Mouse (Mus musculus) liver, embryonic 11.5 days (tissue): Measurements from ENCODE around the gene Kcnk2. TPM values are rescaled to one million over a fixed set of nuclear protein-coding genes. Genes with fewer than 3 reads are reported as not detected.

ENCODE experiments used
- ATAC-seq: fragments of 200-750 bp; cut with Nextera tagmentation; replicated peaks from 2 replicates; pipeline ENCODE4 v1.8.0; 2017; ENCODE audit warnings: moderate number of reproducible peaks, mild to moderate bottlenecking, moderate TSS enrichment, moderate library complexity; ENCODE audit not compliant: low FRiP score
- DNase-seq: peaks from one replicate; pipeline ENCODE4 v3.0.0-alpha.2; 2017; ENCODE audit warnings: low spot score
- H3K27ac ChIP-seq: fragments of 300-500 bp; sonication (generic); 2 replicates; pipeline ENCODE4 v1.5.1; 2014; ENCODE audit warnings: mild to moderate bottlenecking, low read depth, low read length, control low read depth
- H3K27me3 ChIP-seq: fragments of 300-500 bp; sonication (generic); replicated peaks from 2 replicates; pipeline ENCODE4 v1.6.1; 2014; ENCODE audit warnings: low read length, mixed read lengths; ENCODE audit not compliant: control insufficient read depth, insufficient read depth
- H3K36me3 ChIP-seq: fragments of 300-500 bp; sonication (generic); 2 replicates; pipeline ENCODE4 v1.6.1; 2014; ENCODE audit warnings: mild to moderate bottlenecking, low read length, moderate library complexity, mixed read lengths; ENCODE audit not compliant: control insufficient read depth, insufficient read depth
- H3K4me1 ChIP-seq: fragments of 300-500 bp; sonication (generic); replicated peaks from 2 replicates; pipeline ENCODE4 v1.6.1; 2014; ENCODE audit warnings: low read length, mixed read lengths; ENCODE audit not compliant: control insufficient read depth, insufficient read depth
- H3K4me2 ChIP-seq: fragments of 300-500 bp; sonication (generic); 2 replicates; pipeline ENCODE4 v1.6.1; 2014; ENCODE audit warnings: mild to moderate bottlenecking, control low read depth, moderate library complexity
- H3K4me3 ChIP-seq: fragments of 300-500 bp; sonication (generic); 2 replicates; pipeline ENCODE4 v1.5.1; 2014; ENCODE audit warnings: low read depth, low read length, control low read depth
- H3K9ac ChIP-seq: fragments of 300-500 bp; sonication (generic); 2 replicates; pipeline ENCODE4 v1.6.1; 2014; ENCODE audit warnings: low read depth, low read length, control low read depth
- H3K9me3 ChIP-seq: fragments of 300-500 bp; sonication (generic); 2 replicates; pipeline ENCODE4 v1.6.1; 2016; ENCODE audit warnings: low read length, inconsistent platforms, mixed read lengths; ENCODE audit not compliant: control insufficient read depth
- WGBS: fragments of 180-500 bp; shearing (Covaris S2); extraction: QIAGEN DNeasy Blood & Tissue Kit; methylation state at CpG from one replicate; pipeline ENCODE4 v1.1.7; 2014; 5-methylcytosine and 5-hydroxymethylcytosine counted together
- polyA plus RNA-seq: library from polyadenylated mRNA; unstranded; fragments of >200 nt; fragmentation: Nextera tagmentation; extraction: Ambion mirVana; gene quantifications from 2 replicates; pipeline ENCODE4 v1.2.1, GENCODE M21; 2014

Kcnk2 gene
- polyA plus RNA-seq, 1 experiment from 2014 or later = 0.23 TPM

DNA sequence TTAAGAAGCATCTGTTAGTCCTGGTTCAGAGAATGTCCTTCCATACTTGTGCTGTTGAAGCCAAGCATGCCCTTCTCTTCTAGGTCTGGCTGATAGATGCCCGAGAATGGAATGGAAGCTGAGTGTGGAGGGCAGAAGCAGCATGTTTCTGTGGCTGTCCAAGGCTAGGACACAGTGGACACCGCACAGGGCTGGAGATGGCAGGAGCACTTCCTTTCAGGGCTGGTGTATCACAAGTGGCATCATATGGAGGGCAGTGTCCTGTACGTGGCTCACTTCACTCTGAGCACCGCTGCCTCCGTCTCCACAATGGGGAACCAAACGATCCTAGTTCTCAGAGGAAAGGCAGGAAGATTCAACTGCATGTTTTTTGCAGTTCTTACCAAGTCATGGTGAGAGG, 7.8 kb upstream of the Kcnk2 start:
- Histone ChIP-seq H3K9ac (no peak overlapping the region), H3K4me3 (no peak overlapping the region), H3K27me3 (no peaks in the 10 kb centered on the region), H3K4me1 (no peaks in the 10 kb centered on the region), H3K36me3 (no peaks in the 10 kb centered on the region), H3K9me3 (no peaks in the 10 kb centered on the region), H3K27ac (no peak overlapping the region), H3K4me2 (no peak overlapping the region)
- DNase-seq (no peak), ATAC-seq (no peak)
- 84% methylated on average over 6 of the region's 6 CpGs for WGBS

DNA sequence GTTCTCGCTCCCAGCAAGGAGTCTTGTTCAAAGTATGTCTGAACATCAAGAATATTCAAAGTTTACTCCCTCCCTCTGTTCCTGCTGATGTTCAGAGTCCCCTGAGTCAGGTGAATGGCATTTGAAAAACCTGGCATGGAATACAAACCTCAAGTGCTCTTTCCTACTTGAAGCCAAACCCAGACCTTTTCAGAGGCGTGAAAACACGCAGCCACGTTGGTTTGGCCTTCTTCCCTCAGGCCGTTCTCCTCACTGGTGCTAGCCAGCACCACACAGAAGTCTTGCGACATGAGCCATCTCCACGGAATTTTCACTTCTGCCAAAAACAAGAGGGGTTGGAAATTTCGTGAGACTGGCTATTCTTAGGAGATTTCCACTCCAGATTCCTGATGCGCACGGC, 3.1 kb upstream of the Kcnk2 start:
- 75% methylated on average over 10 of the region's 10 CpGs for WGBS
- ATAC-seq (no peak), DNase-seq (no peak)

DNA sequence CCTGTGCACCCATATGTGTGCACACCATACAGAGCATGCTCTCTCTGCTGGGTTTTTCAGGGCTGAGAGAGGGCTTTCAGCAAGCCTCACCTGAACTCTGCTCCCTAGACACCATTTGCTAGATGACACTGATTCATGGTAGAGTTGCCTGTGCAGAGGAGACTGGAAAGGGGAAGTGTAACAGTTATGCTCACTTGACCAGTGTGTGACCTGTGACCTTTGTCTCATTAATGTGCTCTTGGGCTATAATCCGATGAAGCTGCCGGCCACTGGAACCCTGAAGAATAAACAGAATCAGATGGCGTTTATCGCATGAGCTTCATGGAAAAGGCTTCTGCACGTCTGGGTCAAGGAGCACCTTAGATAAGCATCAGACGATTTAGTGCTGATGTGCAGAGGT, 1.5 kb upstream of the Kcnk2 start:
- no peaks in the 10 kb centered on the region for H3K4me1 ChIP-seq
- no peak for DNase-seq
- H3K9ac ChIP-seq = no peak overlapping the region
- H3K27me3 ChIP-seq = no peaks in the 10 kb centered on the region
- no peak overlapping the region for H3K27ac ChIP-seq
- no peak overlapping the region for H3K4me3 ChIP-seq
- H3K4me2 ChIP-seq = no peak overlapping the region
- H3K36me3 ChIP-seq = no peaks in the 10 kb centered on the region
- no peak for ATAC-seq
- WGBS = 61% methylated on average over 6 of the region's 6 CpGs
- H3K9me3 ChIP-seq = no peaks in the 10 kb centered on the region

More for the DNA sequence above, 3.1 kb upstream of the Kcnk2 start:
- no peak overlapping the region for H3K4me3 ChIP-seq
- no peaks in the 10 kb centered on the region for H3K4me1 ChIP-seq
- H3K36me3 ChIP-seq = no peaks in the 10 kb centered on the region
- no peaks in the 10 kb centered on the region for H3K9me3 ChIP-seq
- no peaks in the 10 kb centered on the region for H3K27me3 ChIP-seq
- H3K4me2 ChIP-seq = no peak overlapping the region
- H3K9ac ChIP-seq = no peak overlapping the region
- no peak overlapping the region for H3K27ac ChIP-seq

DNA sequence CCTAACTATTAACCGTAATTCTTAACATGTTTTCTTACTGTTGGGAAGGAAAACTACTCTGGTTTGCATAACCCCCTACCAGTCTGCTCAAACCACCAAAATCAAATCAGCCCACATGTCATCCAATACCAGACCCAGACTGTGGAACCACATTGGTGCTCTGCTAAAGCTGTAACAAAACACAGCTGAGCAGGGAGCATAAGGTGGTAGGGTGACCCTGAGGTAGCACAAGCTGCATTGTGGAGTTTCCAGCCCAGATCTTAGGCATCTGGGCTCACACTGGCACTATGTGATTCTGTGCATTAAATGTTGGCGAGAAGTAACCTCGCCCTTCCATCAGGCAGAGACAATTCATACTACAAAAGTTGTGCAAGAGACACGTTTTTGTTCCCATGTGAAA, 1.1 kb upstream of the Kcnk2 start:
- no peaks in the 10 kb centered on the region for H3K36me3 ChIP-seq
- H3K4me2 ChIP-seq = no peak overlapping the region
- no peak overlapping the region for H3K4me3 ChIP-seq
- H3K4me1 ChIP-seq = no peaks in the 10 kb centered on the region
- no peaks in the 10 kb centered on the region for H3K9me3 ChIP-seq
- no peak overlapping the region for H3K27ac ChIP-seq
- WGBS = 63% methylated on average over 4 of the region's 4 CpGs
- DNase-seq = no peak
- H3K27me3 ChIP-seq = no peaks in the 10 kb centered on the region
- no peak for ATAC-seq
- no peak overlapping the region for H3K9ac ChIP-seq

DNA sequence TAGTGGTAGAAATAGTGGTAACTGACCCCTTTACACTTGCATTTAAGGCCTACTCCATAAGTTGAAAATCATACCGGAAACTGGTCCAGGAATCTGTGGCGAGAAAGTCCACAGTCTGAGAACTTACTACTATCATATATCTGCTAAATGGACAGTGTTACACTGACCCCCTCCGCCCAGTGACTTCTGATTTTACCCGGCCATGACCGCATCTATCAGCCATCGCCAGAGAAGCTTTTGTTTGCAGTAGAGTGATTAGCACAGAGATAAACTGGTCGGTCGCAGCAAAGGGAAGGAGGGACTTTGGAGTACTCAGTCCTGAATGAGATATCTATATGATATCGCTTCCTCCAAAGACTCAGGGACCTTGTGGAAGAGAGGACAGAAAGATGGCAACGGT, 15.2 kb downstream of the Kcnk2 start:
- H3K4me2 ChIP-seq = no peak overlapping the region
- H3K27ac ChIP-seq = no peak overlapping the region
- no peaks in the 10 kb centered on the region for H3K4me1 ChIP-seq
- no peaks in the 10 kb centered on the region for H3K9me3 ChIP-seq
- no peak overlapping the region for H3K4me3 ChIP-seq
- ATAC-seq (no peak), DNase-seq (no peak)
- H3K9ac ChIP-seq = no peak overlapping the region
- H3K27me3 ChIP-seq = no peaks in the 10 kb centered on the region
- 67% methylated on average over 10 of the region's 10 CpGs for WGBS
- no peaks in the 10 kb centered on the region for H3K36me3 ChIP-seq

DNA sequence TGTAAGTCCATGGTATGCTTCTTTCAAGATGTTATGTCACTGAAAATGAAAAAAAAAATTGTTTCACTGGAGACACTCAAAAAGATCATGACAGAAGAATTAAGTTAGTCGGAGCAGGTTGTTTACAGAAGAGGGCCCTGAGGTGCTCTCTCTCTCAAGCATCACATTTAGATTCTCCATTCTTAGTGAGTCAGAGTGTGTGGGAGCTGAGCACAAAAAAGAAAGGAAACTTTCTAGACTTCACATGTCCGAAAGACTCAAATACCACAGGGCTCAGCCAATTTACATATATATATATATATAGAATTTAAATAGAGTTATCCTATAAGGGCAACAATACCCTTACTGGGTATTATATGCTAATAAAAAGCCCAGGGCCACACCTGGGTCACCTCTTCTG, 15.9 kb downstream of the Kcnk2 start:
- H3K4me1 ChIP-seq = no peaks in the 10 kb centered on the region
- no peaks in the 10 kb centered on the region for H3K36me3 ChIP-seq
- no peak overlapping the region for H3K27ac ChIP-seq
- H3K9me3 ChIP-seq = no peaks in the 10 kb centered on the region
- no peaks in the 10 kb centered on the region for H3K27me3 ChIP-seq
- DNase-seq = no peak
- H3K9ac ChIP-seq = no peak overlapping the region
- WGBS = 80% methylated on average over 2 of the region's 2 CpGs
- no peak for ATAC-seq
- no peak overlapping the region for H3K4me3 ChIP-seq
- H3K4me2 ChIP-seq = no peak overlapping the region

DNA sequence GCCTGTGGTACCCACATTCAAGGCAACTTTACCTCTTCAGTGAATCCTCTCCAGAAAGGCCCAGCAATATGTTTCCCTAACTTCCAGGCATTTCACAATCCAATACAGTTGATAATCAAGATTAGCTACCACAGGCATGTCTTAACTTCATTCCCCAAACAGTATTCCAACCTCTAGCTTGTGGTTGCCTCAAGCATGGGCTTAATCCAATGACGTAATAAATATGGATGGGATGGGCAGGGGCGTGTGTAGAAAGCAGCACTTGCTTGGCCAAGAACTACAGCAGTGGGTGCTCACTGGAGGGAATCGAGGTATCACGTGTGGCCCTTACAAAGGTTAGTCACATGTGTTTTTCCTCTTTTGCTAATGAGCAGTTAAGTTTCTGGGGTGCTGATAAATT, 34.4 kb downstream of the Kcnk2 start:
- H3K9me3 ChIP-seq = no peaks in the 10 kb centered on the region
- no peaks in the 10 kb centered on the region for H3K27me3 ChIP-seq
- DNase-seq (no peak), ATAC-seq (no peak)
- H3K36me3 ChIP-seq = no peaks in the 10 kb centered on the region
- H3K9ac ChIP-seq = no peak overlapping the region
- no peak overlapping the region for H3K4me2 ChIP-seq
- WGBS = 85% methylated on average over 4 of the region's 4 CpGs
- no peak overlapping the region for H3K4me3 ChIP-seq
- H3K27ac ChIP-seq = no peak overlapping the region
- no peaks in the 10 kb centered on the region for H3K4me1 ChIP-seq

DNA sequence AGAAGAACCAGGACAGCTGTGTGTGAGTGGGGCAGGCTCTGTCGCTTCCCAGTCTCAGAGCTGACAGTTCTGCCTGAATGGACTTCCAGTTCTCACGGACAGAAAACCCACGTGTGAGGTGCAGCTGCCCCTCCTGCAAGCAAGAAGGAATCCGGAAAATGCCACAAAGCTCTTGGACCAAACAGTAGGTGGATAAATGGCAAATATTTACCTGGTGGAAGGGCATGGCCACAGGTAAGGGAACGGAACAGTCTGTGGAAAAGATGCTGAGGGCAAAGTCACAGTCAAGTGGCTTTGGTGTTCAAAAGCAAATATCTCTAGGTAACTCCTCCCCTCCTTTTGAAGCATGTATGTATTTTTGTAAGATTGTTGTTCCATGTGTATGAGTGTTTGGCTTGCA, 37.9 kb downstream of the Kcnk2 start:
- no peaks in the 10 kb centered on the region for H3K36me3 ChIP-seq
- no peak overlapping the region for H3K9ac ChIP-seq
- DNase-seq (no peak), ATAC-seq (no peak)
- no peaks in the 10 kb centered on the region for H3K9me3 ChIP-seq
- H3K4me3 ChIP-seq = no peak overlapping the region
- H3K27me3 ChIP-seq = no peaks in the 10 kb centered on the region
- no peaks in the 10 kb centered on the region for H3K4me1 ChIP-seq
- WGBS = 62% methylated on average over 5 of the region's 5 CpGs
- no peak overlapping the region for H3K27ac ChIP-seq
- H3K4me2 ChIP-seq = no peak overlapping the region

DNA sequence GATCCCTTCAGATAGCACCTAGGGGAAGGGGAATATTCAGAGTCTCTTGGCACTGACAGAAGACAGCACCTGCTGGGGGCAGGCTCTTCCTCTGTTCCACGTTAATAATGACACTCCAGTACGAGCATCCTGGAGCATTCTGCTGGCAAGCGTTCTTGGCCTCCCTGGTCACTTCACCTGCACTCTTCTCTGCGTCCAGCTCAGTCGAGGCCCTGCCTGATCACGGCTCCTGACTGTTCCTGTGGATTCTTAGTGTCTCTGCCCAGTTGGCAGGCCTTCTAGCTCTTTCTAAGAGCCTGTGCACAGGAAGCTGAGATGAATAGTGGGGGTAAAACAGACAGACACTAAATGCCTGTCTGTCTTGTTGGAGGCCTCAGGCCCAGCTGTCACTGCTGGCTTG, 39.5 kb downstream of the Kcnk2 start:
- WGBS = 65% methylated on average over 6 of the region's 6 CpGs

More for the DNA sequence above, 39.5 kb downstream of the Kcnk2 start:
- Histone ChIP-seq H3K36me3 (no peaks in the 10 kb centered on the region), H3K4me1 (no peaks in the 10 kb centered on the region), H3K4me2 (no peak overlapping the region), H3K9ac (no peak overlapping the region), H3K9me3 (no peaks in the 10 kb centered on the region), H3K27me3 (no peaks in the 10 kb centered on the region), H3K4me3 (no peak overlapping the region), H3K27ac (no peak overlapping the region)
- no peak for DNase-seq
- ATAC-seq = no peak
